Mouse (Mus musculus) WW6 (cell line): ENCODE measurements at regions not wholly inside any gene's neighbourhood (a gene's known extent, or its start where the extent isn't known, plus 50 kb on each side); places are given as distances from the start of the nearest gene placed in this dataset.
A peak's percentile ranks its signal among the peaks of the same experiment; 100 is the strongest.

Experiments used
- DNase-seq: peaks from one replicate; pipeline ENCODE4 v3.0.0-alpha.2; 2013; ENCODE audit warnings: low read depth, low spot score

GRCm38 (mm10) chr14:72371702-72372277 is 119.8 kb downstream of the Gm9195 start:
- peak; percentile 34 for DNase-seq

- DNase-seq = no peak
Observed at GRCm38 (mm10) chr14:72360829-72361520, 130.7 kb downstream of the Gm9195 start.

DNA sequence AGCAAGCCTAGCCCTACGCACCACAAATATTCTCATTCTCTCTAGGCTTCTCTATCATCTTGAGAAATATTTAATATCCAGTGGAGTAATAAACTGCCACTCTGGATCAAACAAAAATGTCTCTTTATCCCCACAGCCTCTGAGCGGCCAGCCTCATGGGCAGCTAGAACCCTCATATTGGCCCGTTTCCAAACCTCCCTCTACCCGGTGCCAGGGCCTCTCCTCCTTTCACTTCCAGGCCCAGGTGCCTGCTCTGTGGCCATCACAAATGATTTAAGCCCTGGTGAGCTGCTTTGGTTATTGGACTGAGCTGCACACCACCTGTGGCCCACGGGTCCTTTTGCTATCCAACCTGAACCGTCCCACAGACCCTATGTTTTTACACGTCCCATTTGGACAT is 131.5 kb downstream of the Gm9195 start:
- DNase-seq = no peak

- no peak for DNase-seq
Observed at GRCm38 (mm10) chr14:72357915-72358314, 133.7 kb downstream of the Gm9195 start.

- no peak for DNase-seq
Observed at GRCm38 (mm10) chr14:72342181-72342580, 149.5 kb downstream of the Gm9195 start.

GRCm38 (mm10) chr14:72341590-72342154 is 150.0 kb downstream of the Gm9195 start:
- no peak for DNase-seq

- DNase-seq = no peak
Observed at GRCm38 (mm10) chr14:72338046-72338445, 153.6 kb downstream of the Gm9195 start.

GRCm38 (mm10) chr14:72303856-72304255 is 187.8 kb downstream of the Gm9195 start:
- DNase-seq = no peak

GRCm38 (mm10) chr14:72300026-72300425 is 191.6 kb downstream of the Gm9195 start:
- peak; percentile 7 for DNase-seq

DNA sequence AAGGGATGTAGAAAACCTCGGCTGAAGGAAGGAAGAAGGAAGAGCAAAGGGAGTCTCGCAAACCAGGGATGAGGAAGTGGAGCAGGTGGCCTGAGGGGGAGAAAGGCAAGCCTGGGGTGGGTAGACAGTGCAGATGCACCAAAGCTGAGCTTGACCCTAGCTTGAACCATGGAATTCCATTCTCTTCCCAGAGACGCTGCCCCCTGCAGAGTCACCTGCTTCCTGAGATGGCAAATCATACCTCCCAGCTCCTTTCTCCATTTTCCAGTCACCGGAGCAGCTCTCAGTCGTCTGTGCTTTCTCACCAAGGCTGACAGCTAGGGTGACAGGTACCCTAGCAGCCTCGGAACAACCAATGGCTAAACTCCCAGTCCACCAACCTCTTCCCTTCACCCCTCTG is 197.0 kb downstream of the Gm9195 start:
- no peak for DNase-seq

DNA sequence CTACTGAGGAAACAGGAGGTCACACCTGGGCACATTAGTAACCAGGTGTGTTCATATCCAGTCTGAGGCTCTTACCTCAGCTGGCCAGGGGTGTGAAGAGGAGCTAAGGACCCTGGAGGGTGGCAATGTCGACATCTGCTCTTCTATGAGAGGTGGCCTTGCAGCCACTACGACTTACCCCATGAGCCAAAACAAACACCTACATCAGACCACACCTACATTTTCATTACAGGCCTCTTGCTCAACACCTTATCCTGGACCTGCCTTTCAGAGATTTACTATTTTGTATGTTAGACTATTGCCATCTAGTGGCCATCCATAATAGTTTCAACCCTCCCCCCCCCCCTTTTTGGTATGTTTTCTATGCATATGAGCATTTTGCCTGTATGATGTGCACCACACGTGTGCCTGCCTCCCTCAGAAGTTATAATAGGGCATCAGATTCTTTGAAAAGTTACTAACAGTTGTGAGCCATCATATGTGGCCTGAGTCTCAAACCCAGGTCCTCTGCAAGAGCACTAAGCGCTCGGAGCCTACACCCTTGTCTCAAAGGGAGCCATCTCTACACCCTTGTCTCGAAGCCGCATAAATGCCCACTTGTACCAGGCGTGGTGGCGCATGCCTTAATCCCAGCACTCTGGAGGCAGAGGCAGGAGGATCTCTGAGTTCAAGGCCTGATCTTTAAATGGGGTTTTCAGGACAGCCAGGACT is 197.8 kb downstream of the Gm9195 start:
- DNase-seq = no peak

- DNase-seq = no peak
Observed at GRCm38 (mm10) chr14:72292656-72293299, 198.9 kb downstream of the Gm9195 start.

- no peak for DNase-seq
Observed at GRCm38 (mm10) chr14:72277309-72277708, 214.3 kb downstream of the Gm9195 start.

- DNase-seq = no peak
Observed at GRCm38 (mm10) chr14:72259255-72259654, 232.4 kb downstream of the Gm9195 start.

- DNase-seq = no peak
Observed at GRCm38 (mm10) chr14:72241872-72242271, 249.8 kb downstream of the Gm9195 start.

GRCm38 (mm10) chr14:72240272-72240671 is 251.4 kb downstream of the Gm9195 start:
- no peak for DNase-seq

GRCm38 (mm10) chr14:72238344-72238743 is 253.3 kb downstream of the Gm9195 start:
- no peak for DNase-seq

DNA sequence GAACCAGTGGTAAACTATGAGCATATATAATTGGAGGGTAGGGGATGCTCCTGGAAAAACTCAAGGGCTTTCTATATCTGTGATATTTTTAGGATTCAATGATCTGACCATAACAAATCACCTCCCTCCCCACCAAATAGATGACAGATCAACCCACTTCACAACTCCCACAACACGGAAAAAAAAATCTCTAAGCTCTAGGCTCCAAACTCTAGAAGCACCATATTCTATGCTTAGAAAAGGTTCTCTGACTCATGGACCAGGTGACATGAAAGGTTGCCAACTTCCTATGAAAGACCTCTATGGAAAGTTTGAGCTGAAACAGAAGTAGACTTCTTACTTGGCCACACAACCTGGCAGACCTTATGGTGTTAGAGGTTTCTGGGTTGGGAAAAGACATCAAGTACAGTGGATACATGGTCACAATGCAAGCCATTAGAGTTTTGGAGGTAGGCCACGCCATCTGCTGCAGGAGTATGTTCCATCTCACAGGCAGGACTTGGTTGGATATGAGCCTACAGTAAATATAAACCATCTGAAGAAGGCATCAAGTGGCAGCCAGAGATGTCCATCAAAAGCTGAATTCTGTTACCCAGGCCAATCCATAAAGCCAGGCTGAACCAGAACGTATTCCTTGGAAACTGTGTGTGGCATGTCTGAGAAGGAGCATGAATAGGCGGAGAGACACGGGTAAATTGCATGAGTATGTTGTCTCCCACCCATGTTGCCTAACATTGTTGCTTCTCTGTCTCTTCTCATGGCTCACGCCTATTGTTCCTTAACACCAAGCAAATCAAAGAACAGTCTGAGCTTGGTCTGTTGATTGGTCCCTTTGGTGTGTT is 257.2 kb downstream of the Gm9195 start:
- no peak for DNase-seq

- no peak for DNase-seq
Observed at GRCm38 (mm10) chr14:72227853-72228252, 263.8 kb downstream of the Gm9195 start.

GRCm38 (mm10) chr14:72227441-72227840 is 264.2 kb downstream of the Gm9195 start:
- DNase-seq = no peak

GRCm38 (mm10) chr14:72226946-72227345 is 264.7 kb downstream of the Gm9195 start:
- DNase-seq = no peak
